ENCODE assay signal across 17 mouse cellular contexts in the genomic region with DNA sequence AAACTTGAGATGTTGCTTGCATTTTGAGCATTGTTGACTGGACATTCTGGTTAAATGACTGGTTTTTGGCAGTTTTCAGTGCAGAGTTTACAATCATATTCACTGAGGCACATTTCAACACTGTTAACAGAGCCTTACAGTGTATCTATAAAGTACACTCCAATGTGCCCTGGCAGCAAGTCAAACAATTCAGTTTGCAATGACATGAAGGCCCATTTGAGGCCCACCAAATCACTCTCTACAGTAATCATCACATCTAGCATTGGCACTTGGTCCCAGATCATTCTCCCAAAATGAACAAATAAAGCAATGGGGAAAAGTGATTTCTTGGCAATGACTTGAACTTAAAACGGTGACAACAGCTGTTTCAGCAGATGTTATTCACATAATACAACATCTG.
"Had no signal": no experiment of that assay in that cellular context is flagged by ENCODE, and none has a peak within 500 bp of the region (broad histone marks: within the 10 kb centered on the region; RNA-seq: fewer than 3 reads in every experiment).

No protein-coding gene starts in this region.

- H3K4me3 ChIP-seq: liver, embryonic 12.5 days; midbrain, embryonic 13.5 days; midbrain, embryonic 15.5 days; myocyte; neural tube, embryonic 12.5 days; stomach, embryonic 15.5 days had no signal

- H3K4me1 ChIP-seq: liver, embryonic 12.5 days; midbrain, embryonic 13.5 days; midbrain, embryonic 15.5 days; neural tube, embryonic 12.5 days; stomach, embryonic 15.5 days had no signal

- H3K36me3 ChIP-seq: liver, embryonic 12.5 days; midbrain, embryonic 13.5 days; midbrain, embryonic 15.5 days; neural tube, embryonic 12.5 days; stomach, embryonic 15.5 days had no signal

- DNase-seq: lung, adult 18-20 months; lung, embryonic 14.5 days; lung, postnatal 10 days; lung, postnatal 4 days; right cerebral cortex, postnatal 14 days; thymus, adult 2 months; thymus, postnatal 25 days; thymus, postnatal 4 days had no signal

- H3K9me3 ChIP-seq: liver, embryonic 12.5 days; midbrain, embryonic 15.5 days; neural tube, embryonic 12.5 days; stomach, embryonic 15.5 days had no signal

- H3K4me2 ChIP-seq: liver, embryonic 12.5 days; lung, embryonic 14.5 days; midbrain, embryonic 11.5 days; midbrain, embryonic 13.5 days; midbrain, embryonic 15.5 days; neural tube, embryonic 12.5 days; stomach, embryonic 15.5 days had no signal

- H3K27me3 ChIP-seq: liver, embryonic 12.5 days; midbrain, embryonic 13.5 days; midbrain, embryonic 15.5 days; neural tube, embryonic 12.5 days; stomach, embryonic 15.5 days had no signal

- H3K9ac ChIP-seq: liver, embryonic 12.5 days; liver, embryonic 14.5 days; lung, embryonic 14.5 days; midbrain, embryonic 13.5 days; midbrain, embryonic 15.5 days; neural tube, embryonic 12.5 days; stomach, embryonic 15.5 days had no signal

- H3K27ac ChIP-seq: liver, embryonic 12.5 days; liver, embryonic 14.5 days; midbrain, embryonic 13.5 days; midbrain, embryonic 15.5 days; neural tube, embryonic 12.5 days; stomach, embryonic 15.5 days; stomach, postnatal 0 days had no signal

- ATAC-seq: liver, embryonic 12.5 days; midbrain, embryonic 13.5 days; midbrain, embryonic 15.5 days had no signal
